13 mouse cellular contexts compared by ENCODE assay signal in the genomic region with DNA sequence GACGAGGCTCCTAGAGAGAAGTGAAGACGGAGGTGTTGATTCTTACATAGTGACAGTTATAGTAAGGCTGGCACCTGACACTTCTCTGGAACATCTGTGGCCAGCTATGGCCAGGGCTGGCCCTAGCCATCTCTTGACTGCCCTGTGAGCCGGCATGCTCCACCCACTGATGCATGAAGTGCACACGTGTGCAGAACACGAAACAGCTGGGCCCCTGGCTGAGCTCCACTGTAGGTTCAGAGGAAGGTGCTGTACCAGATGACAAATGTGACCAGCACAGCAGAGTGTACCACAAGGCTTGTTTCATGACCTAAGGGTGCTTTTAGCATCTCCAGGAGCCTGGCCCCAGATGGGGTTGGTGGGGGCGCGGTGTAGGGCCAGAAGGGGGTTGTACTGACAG. TPM values are rescaled to one million over a fixed set of nuclear protein-coding genes. Genes with fewer than 3 reads are reported as not detected.
A peak's percentile ranks its signal among the peaks of the same experiment; 100 is the strongest.
DNase-seq lines count a peak whose midpoint lies in the region; ATAC-seq lines count a peak whose summit lies in the region.
"Had no signal": no experiment of that assay in that cellular context is flagged by ENCODE, and none has a peak within 500 bp of the region (broad histone marks: within the 10 kb centered on the region; RNA-seq: fewer than 3 reads in every experiment).

No protein-coding gene starts in this region.

- H3K4me3 ChIP-seq in midbrain, embryonic 10.5 days = no peak overlapping the region
- H3K4me3 ChIP-seq in midbrain, embryonic 15.5 days = no peak overlapping the region
- H3K4me3 ChIP-seq in lung, embryonic 15.5 days = no peak overlapping the region
- H3K4me3 ChIP-seq in stomach, embryonic 16.5 days (replicated peaks; ENCODE audit: low read length) = peak overlapping the region; percentile 40
- H3K4me3 ChIP-seq: erythroblast, embryonic 14.5 days had no signal

- WGBS in midbrain, embryonic 10.5 days = 85% methylated on average over 7 of the region's 7 CpGs
- WGBS in midbrain, embryonic 15.5 days = 77% methylated on average over 7 of the region's 7 CpGs
- WGBS in lung, embryonic 15.5 days = 44% methylated on average over 7 of the region's 7 CpGs
- 39% methylated on average over 7 of the region's 7 CpGs for WGBS in stomach, embryonic 16.5 days

- H3K9ac ChIP-seq in midbrain, embryonic 15.5 days = no peak overlapping the region
- H3K9ac ChIP-seq in lung, embryonic 15.5 days = no peak overlapping the region
- H3K9ac ChIP-seq in stomach, embryonic 16.5 days (ENCODE audit: low read length) = peak overlapping the region; percentile 1; the same call in 1 of the 2 replicates

- H3K36me3 ChIP-seq in midbrain, embryonic 10.5 days = no peaks in the 10 kb centered on the region
- H3K36me3 ChIP-seq in midbrain, embryonic 15.5 days (replicated peaks) = no peaks in the 10 kb centered on the region
- no peaks in the 10 kb centered on the region for H3K36me3 ChIP-seq in lung, embryonic 15.5 days
- H3K36me3 ChIP-seq in stomach, embryonic 16.5 days (ENCODE audit: control insufficient read depth, insufficient read depth, low read length) = no peaks in the 10 kb centered on the region

- peaks cover 32% of the 10 kb centered on the region for H3K4me1 ChIP-seq in midbrain, embryonic 10.5 days
- H3K4me1 ChIP-seq in midbrain, embryonic 15.5 days = peaks cover 14% of the 10 kb centered on the region
- H3K4me1 ChIP-seq in lung, embryonic 15.5 days = peaks cover 23% of the 10 kb centered on the region
- peaks cover 10% of the 10 kb centered on the region; the same call in 1 of the 2 replicates for H3K4me1 ChIP-seq in stomach, embryonic 16.5 days (ENCODE audit: control insufficient read depth, insufficient read depth, low read length)

- H3K4me2 ChIP-seq in midbrain, embryonic 15.5 days = no peak overlapping the region
- peak overlapping the region; percentile 47; the same call in 1 of the 2 replicates for H3K4me2 ChIP-seq in lung, embryonic 15.5 days
- H3K4me2 ChIP-seq in stomach, embryonic 16.5 days (ENCODE audit: low read depth, low read length) = peak overlapping the region; percentile 48; the same call in 1 of the 2 replicates

- DNase-seq in embryo, embryonic 10.5 days (ENCODE audit: low spot score) = peak; percentile 38
- DNase-seq in embryo, embryonic 10 days (ENCODE audit: low spot score) = no peak
- DNase-seq in midbrain, embryonic 10.5 days (ENCODE audit: low spot score) = no peak
- DNase-seq in urinary bladder, adult 2 months (ENCODE audit: low spot score) = no peak
- DNase-seq in left cerebral cortex, adult 8-10 months (ENCODE audit: low spot score in 2 of 2) = no peak
- DNase-seq: cerebellum, adult 9-11 months; thymus, adult 2 months had no signal

- no peaks in the 10 kb centered on the region for H3K9me3 ChIP-seq in midbrain, embryonic 10.5 days (replicated peaks)
- no peaks in the 10 kb centered on the region for H3K9me3 ChIP-seq in midbrain, embryonic 15.5 days
- no peaks in the 10 kb centered on the region for H3K9me3 ChIP-seq in lung, embryonic 15.5 days
- no peaks in the 10 kb centered on the region for H3K9me3 ChIP-seq in stomach, embryonic 16.5 days (replicated peaks; ENCODE audit: control insufficient read depth, low read length)

- H3K27me3 ChIP-seq in midbrain, embryonic 10.5 days (ENCODE audit: low read depth, poor library complexity, severe bottlenecking) = peaks cover 51% of the 10 kb centered on the region
- H3K27me3 ChIP-seq in midbrain, embryonic 15.5 days (replicated peaks) = peaks cover 28% of the 10 kb centered on the region
- H3K27me3 ChIP-seq in lung, embryonic 15.5 days = peaks cover 43% of the 10 kb centered on the region
- peaks cover 23% of the 10 kb centered on the region for H3K27me3 ChIP-seq in stomach, embryonic 16.5 days (ENCODE audit: control insufficient read depth, insufficient read depth, low read length)

- H3K27ac ChIP-seq in midbrain, embryonic 10.5 days (replicated peaks) = 0 out of 2 replicates have a peak overlapping the region, but pooled peaks have one; percentile 23
- no peak overlapping the region for H3K27ac ChIP-seq in midbrain, embryonic 15.5 days
- no peak overlapping the region for H3K27ac ChIP-seq in lung, embryonic 15.5 days
- no peak overlapping the region for H3K27ac ChIP-seq in stomach, embryonic 16.5 days (ENCODE audit: low read length)
- H3K27ac ChIP-seq: macrophage had no signal

- no peak for ATAC-seq in midbrain, embryonic 15.5 days (replicated peaks)
- ATAC-seq in lung, embryonic 15.5 days (ENCODE audit: borderline replicate concordance, extremely low read depth, low FRiP score, low TSS enrichment) = peak; percentile 36; the same call in 1 of the 2 replicates
- 0 out of 2 replicates have a peak, but pooled peaks have one; percentile 1 for ATAC-seq in stomach, embryonic 16.5 days (ENCODE audit: insufficient read depth, low FRiP score)
- ATAC-seq: activated CD4-positive, CD25-positive, alpha-beta regulatory T cell, adult 4 months had no signal

RNA-seq across cellular contexts. Expression of a gene that starts 1.9 kb away (rescaled TPM):
- 2.9 and 4.0 TPM in 2 replicates for polyA plus RNA-seq in midbrain, embryonic 10.5 days (2016; fragmentation: Nextera tagmentation; extraction: Ambion mirVana)
- 2.9 TPM in 2 replicates for polyA plus RNA-seq in midbrain, embryonic 15.5 days (2015; fragmentation: Nextera tagmentation; extraction: Ambion mirVana)
- polyA plus RNA-seq in lung, embryonic 15.5 days (2015; fragmentation: Nextera tagmentation; extraction: Ambion mirVana) = 9.2 and 10.0 TPM in 2 replicates
- 38.1 and 39.7 TPM in 2 replicates for polyA plus RNA-seq in stomach, embryonic 16.5 days (2015; fragmentation: Nextera tagmentation; extraction: Ambion mirVana)
- 152 and 193 TPM in 2 replicates for polyA plus RNA-seq in urinary bladder, adult 2 months (2012; rRNA removed)
- total RNA-seq in left cerebral cortex, adult 8-10 months (2022) = 1 to 10 TPM; 2.3 to 2.9 (median 2.5) TPM
- polyA plus RNA-seq: activated CD4-positive, CD25-positive, alpha-beta regulatory T cell, adult 4 months; erythroblast, embryonic 14.5 days had no signal
